Mouse (Mus musculus) spleen, adult 2 months (tissue): ENCODE measurements at regions not wholly inside any gene's neighbourhood (a gene's known extent, or its start where the extent isn't known, plus 50 kb on each side); places are given as distances from the start of the nearest gene placed in this dataset.

Experiments
- CTCF ChIP-seq: fragments of 200-500 bp; IDR thresholded peaks from 2 replicates; pipeline ENCODE4 v1.5.1; 2011; ENCODE audit warnings: mild to moderate bottlenecking, inconsistent platforms; ENCODE audit not compliant: insufficient read depth, insufficient read length, insufficient replicate concordance; ENCODE audit errors: extremely low read depth
- POLR2A ChIP-seq: fragments of 200-500 bp; IDR thresholded peaks from 2 replicates; pipeline ENCODE4 v1.6.1; 2011; ENCODE audit warnings: low read depth, low read length, inconsistent platforms

DNA sequence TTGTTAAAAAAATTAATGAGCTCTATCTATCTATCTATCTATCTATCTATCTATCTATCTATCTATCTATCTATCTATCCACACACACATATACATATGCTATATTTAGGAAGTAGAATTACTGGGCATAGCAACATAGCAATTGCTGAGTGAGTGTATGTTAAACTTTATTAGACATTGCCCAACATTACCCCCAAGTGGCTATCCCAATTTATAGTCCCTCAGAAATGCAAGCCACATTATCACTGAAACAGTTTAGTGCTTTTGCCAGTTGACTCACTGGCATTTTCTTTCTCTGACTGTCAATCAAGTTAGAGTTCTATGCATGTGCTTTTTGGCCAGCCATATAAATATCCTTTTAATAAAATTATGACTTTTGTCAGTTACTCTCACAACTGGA is 302.3 kb upstream of the Gm21798 start:
- no peak for TF ChIP-seq CTCF
- TF ChIP-seq POLR2A: no peak
